Mouse (Mus musculus): ENCODE data around the gene Prr15l.

Gene Prr15l

GRCm38 (mm10) chr11:96919003-96919402, 8.9 kb upstream of the Prr15l start:
- DNase-seq (ENCODE audit: low spot score): no peak

GRCm38 (mm10) chr11:96924861-96925260, 3.0 kb upstream of the Prr15l start:
- peak; percentile 19 for DNase-seq (ENCODE audit: low spot score)

GRCm38 (mm10) chr11:96925469-96926148, 2.3 kb upstream of the Prr15l start:
- DNase-seq (ENCODE audit: low spot score): no peak

GRCm38 (mm10) chr11:96926587-96926986, 1.3 kb upstream of the Prr15l start:
- no peak for DNase-seq (ENCODE audit: low spot score)

- DNase-seq (ENCODE audit: low spot score): no peak
Observed at GRCm38 (mm10) chr11:96928691-96929090, 787 bp downstream of the Prr15l start.

- DNase-seq (ENCODE audit: low spot score): no peak
Observed at GRCm38 (mm10) chr11:96929096-96929765, 1.3 kb downstream of the Prr15l start.

GRCm38 (mm10) chr11:96929766-96930331, 1.9 kb downstream of the Prr15l start:
- no peak for DNase-seq (ENCODE audit: low spot score)

GRCm38 (mm10) chr11:96931327-96932062, 3.6 kb downstream of the Prr15l start:
- DNase-seq (ENCODE audit: low spot score): no peak

- no peak for DNase-seq (ENCODE audit: low spot score)
Observed at GRCm38 (mm10) chr11:96933562-96934276, 5.8 kb downstream of the Prr15l start.

GRCm38 (mm10) chr11:96934921-96935356, 7.0 kb downstream of the Prr15l start:
- peak; percentile 45 for DNase-seq (ENCODE audit: low spot score)

- no peak for DNase-seq (ENCODE audit: low spot score)
Observed at GRCm38 (mm10) chr11:96935872-96936650, 8.2 kb downstream of the Prr15l start.

- no peak for DNase-seq (ENCODE audit: low spot score)
Observed at GRCm38 (mm10) chr11:96937549-96938425, 9.9 kb downstream of the Prr15l start.

GRCm38 (mm10) chr11:96938426-96938800, 10.5 kb downstream of the Prr15l start:
- DNase-seq (ENCODE audit: low spot score): no peak

- no peak for DNase-seq (ENCODE audit: low spot score)
Observed at GRCm38 (mm10) chr11:96940578-96941465, 12.9 kb downstream of the Prr15l start.

- DNase-seq (ENCODE audit: low spot score): no peak
Observed at GRCm38 (mm10) chr11:96941989-96942590, 14.2 kb downstream of the Prr15l start.

GRCm38 (mm10) chr11:96943746-96944304, 15.9 kb downstream of the Prr15l start, which contains the start of gene Pnpo:
TSS of gene Pnpo (minus strand) at chr11:96943986.
- peak; percentile 94 for DNase-seq (ENCODE audit: low spot score)

- peak; percentile 35 for DNase-seq (ENCODE audit: low spot score)
Observed at GRCm38 (mm10) chr11:96944844-96945580, 17.1 kb downstream of the Prr15l start.

- DNase-seq (ENCODE audit: low spot score): no peak
Observed at GRCm38 (mm10) chr11:96946498-96946897, 18.6 kb downstream of the Prr15l start.

Measured in T-cell, adult 2 months (primary cell).